Mouse (Mus musculus): Measurements from ENCODE around the gene Elk1. TPM values are rescaled to one million over a fixed set of nuclear protein-coding genes. Genes with fewer than 3 reads are reported as not detected.

The Elk1 gene
- polyA plus RNA-seq, 1 experiment from 2014 or later: 12.5 TPM

DNA sequence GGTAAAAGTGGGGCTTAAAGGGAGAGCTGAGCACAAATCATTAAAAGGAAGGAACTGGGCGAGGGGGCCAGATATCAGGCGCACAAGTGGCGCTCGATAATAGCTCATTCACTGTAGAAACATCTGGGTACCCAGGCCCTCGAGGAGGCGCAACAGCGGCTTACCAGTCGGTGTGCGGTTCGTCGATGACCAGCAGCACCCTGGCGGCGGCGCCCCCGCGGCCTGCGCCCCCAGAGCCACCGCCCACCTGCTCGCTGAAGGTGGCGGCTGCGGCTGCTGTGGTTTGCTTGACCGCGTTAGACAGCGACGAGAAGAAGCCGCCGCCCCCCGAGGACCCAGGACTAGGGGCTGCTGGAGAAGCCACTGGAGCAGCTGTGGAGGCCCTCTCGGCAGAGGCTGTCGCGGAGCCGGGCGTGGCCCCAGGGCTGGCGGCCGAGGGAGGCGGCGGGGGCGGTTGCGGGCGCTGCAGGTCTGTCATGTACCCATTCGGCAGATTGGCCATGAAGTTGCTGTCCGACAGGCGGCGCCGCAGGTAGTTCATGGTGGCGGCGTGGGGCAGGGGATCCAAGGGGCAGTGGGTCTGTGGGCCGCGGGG is 30.1 kb downstream of the Elk1 start:
- no peaks in the 10 kb centered on the region; the same call in 1 of the 2 replicates for H3K27me3 ChIP-seq
- H3K4me1 ChIP-seq: no peaks in the 10 kb centered on the region; the same call in 1 of the 2 replicates
- 22% methylated on average over 41 of the region's 49 CpGs for WGBS
- H3K9me3 ChIP-seq: no peaks in the 10 kb centered on the region
- peak; percentile 65 for ATAC-seq (ENCODE audit: borderline replicate concordance, extremely low read depth, low FRiP score, low TSS enrichment)
- H3K27ac ChIP-seq: no peak overlapping the region
- H3K4me3 ChIP-seq: peak overlapping the region; percentile 37
- H3K4me2 ChIP-seq: peak overlapping the region; percentile 79
- no peak overlapping the region for H3K9ac ChIP-seq
- no peaks in the 10 kb centered on the region for H3K36me3 ChIP-seq

DNA sequence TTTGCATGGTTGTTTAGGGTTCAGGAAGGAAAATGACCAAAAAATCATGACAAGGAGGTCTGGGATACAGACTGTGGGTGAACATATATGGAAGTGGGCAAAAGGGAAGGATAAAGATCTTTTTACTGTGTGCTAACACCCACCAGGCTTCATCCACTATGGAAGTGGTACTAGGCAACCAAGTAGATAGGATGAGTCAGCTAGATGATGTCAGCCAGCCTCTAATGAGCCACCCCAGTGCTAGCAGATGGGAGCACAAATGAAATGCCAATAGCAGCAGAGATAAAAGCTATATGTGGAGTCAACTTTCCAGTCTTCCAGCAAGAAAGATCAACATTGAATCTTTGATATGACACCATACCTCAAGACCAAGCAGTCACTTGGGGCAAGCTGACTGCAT is 35.3 kb downstream of the Elk1 start:
- no peaks in the 10 kb centered on the region for H3K36me3 ChIP-seq
- H3K27me3 ChIP-seq: no peaks in the 10 kb centered on the region; the same call in 1 of the 2 replicates
- no peak for ATAC-seq (ENCODE audit: borderline replicate concordance, extremely low read depth, low FRiP score, low TSS enrichment)
- no peak overlapping the region for H3K4me3 ChIP-seq
- H3K4me2 ChIP-seq: no peak overlapping the region
- H3K27ac ChIP-seq: no peak overlapping the region
- no peak overlapping the region for H3K9ac ChIP-seq
- H3K9me3 ChIP-seq: no peaks in the 10 kb centered on the region
- no peaks in the 10 kb centered on the region; the same call in 1 of the 2 replicates for H3K4me1 ChIP-seq

DNA sequence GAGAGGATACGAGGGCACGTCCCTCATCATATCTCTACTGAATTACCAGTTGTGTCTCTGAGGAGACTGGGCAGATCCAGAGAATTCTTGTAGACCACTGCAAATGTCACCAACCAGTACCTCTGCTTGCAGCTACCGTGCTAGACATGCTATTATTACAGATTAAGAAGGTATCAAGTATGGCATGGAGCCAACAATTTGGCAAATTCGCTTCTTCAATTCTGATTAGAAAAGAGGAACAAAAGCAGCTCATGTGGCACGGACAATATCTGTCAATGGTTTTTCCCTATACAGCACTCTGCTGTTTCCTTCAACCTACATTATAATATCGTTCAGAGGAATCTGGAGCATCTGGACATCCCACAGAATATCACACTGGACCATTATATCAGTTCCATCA is 36.7 kb downstream of the Elk1 start:
- Histone ChIP-seq H3K9me3 (no peaks in the 10 kb centered on the region), H3K9ac (no peak overlapping the region), H3K27me3 (no peaks in the 10 kb centered on the region), H3K4me2 (no peak overlapping the region), H3K36me3 (no peaks in the 10 kb centered on the region), H3K27ac (no peak overlapping the region), H3K4me1 (no peaks in the 10 kb centered on the region), H3K4me3 (no peak overlapping the region)
- 76% methylated on average over 6 of the region's 6 CpGs for WGBS
- ATAC-seq (ENCODE audit: borderline replicate concordance, extremely low read depth, low FRiP score, low TSS enrichment): no peak

GRCm38 (mm10) chrX:20910074-20910473 is 40.3 kb downstream of the Elk1 start:
- no peak overlapping the region for H3K9ac ChIP-seq
- no peaks in the 10 kb centered on the region for H3K27me3 ChIP-seq
- no peaks in the 10 kb centered on the region for H3K36me3 ChIP-seq
- 35% methylated on average over 3 of the region's 3 CpGs for WGBS
- H3K4me1 ChIP-seq: no peaks in the 10 kb centered on the region
- ATAC-seq (ENCODE audit: borderline replicate concordance, extremely low read depth, low FRiP score, low TSS enrichment): no peak
- H3K4me2 ChIP-seq: no peak overlapping the region
- no peak overlapping the region for H3K27ac ChIP-seq
- H3K4me3 ChIP-seq: no peak overlapping the region
- no peaks in the 10 kb centered on the region for H3K9me3 ChIP-seq

Other genes with a start within 250 kb of the Elk1 start
- gene Usp11, start 246.7 kb downstream of the Elk1 start, polyA plus RNA-seq (2015; fragmentation: Nextera tagmentation; extraction: Ambion mirVana): 38.1 and 38.7 TPM in 2 replicates
- 97.6 and 102 TPM in 2 replicates for gene Araf, start 152.8 kb downstream of the Elk1 start, polyA plus RNA-seq (2015; fragmentation: Nextera tagmentation; extraction: Ambion mirVana)
- 26.4 and 27.0 TPM in 2 replicates for gene Timp1, start 80.4 kb downstream of the Elk1 start, polyA plus RNA-seq (2015; fragmentation: Nextera tagmentation; extraction: Ambion mirVana)
- gene Syn1, start 29.6 kb downstream of the Elk1 start, polyA plus RNA-seq (2015; fragmentation: Nextera tagmentation; extraction: Ambion mirVana): 0.21 and 0.39 TPM in 2 replicates
- 7.0 and 7.4 TPM in 2 replicates for gene Cfp, start 19.1 kb downstream of the Elk1 start, polyA plus RNA-seq (2015; fragmentation: Nextera tagmentation; extraction: Ambion mirVana)
- 49.7 and 49.9 TPM in 2 replicates for gene Uxt, start 11.4 kb upstream of the Elk1 start, polyA plus RNA-seq (2015; fragmentation: Nextera tagmentation; extraction: Ambion mirVana)
- 5.4 and 5.6 TPM in 2 replicates for gene Zfp182, start 111.7 kb upstream of the Elk1 start, polyA plus RNA-seq (2015; fragmentation: Nextera tagmentation; extraction: Ambion mirVana)
- not detected in 2 replicates for gene Spaca5, start 117.8 kb upstream of the Elk1 start, polyA plus RNA-seq (2015; fragmentation: Nextera tagmentation; extraction: Ambion mirVana)
- 1.3 and 1.4 TPM in 2 replicates for gene Zfp300, start 138.9 kb upstream of the Elk1 start, polyA plus RNA-seq (2015; fragmentation: Nextera tagmentation; extraction: Ambion mirVana)
- gene Ssxa1, start 165.2 kb upstream of the Elk1 start, polyA plus RNA-seq (2015; fragmentation: Nextera tagmentation; extraction: Ambion mirVana): not detected in 2 replicates
- gene Gm21876, start 225.0 kb upstream of the Elk1 start, polyA plus RNA-seq (2015; fragmentation: Nextera tagmentation; extraction: Ambion mirVana): not detected in 2 replicates